Mouse (Mus musculus) inflammation-experienced regulatory T-cells, adult 6 months (primary cell): Measurements from ENCODE around the gene Dusp12. TPM values are rescaled to one million over a fixed set of nuclear protein-coding genes. Genes with fewer than 3 reads are reported as not detected.

Experiments used
- ATAC-seq: one replicate; pipeline ENCODE4 v1.8.0; 2017
- polyA plus RNA-seq, 3 experiments: library from polyadenylated mRNA; unstranded; fragments of 100-300 nt; shearing (Covaris generic); gene quantifications; one replicate each; pipeline ENCODE4 v1.2.1; 2017

The Dusp12 gene
- polyA plus RNA-seq, 3 experiments from 2014 or later = 11.0 to 16.1 (median 11.7) TPM

GRCm38 (mm10) chr1:170861671-170862434 is 23.5 kb downstream of the Dusp12 start:
- ATAC-seq = peak; percentile 59

- ATAC-seq = no peak
These were observed 26.5 kb downstream of the Dusp12 start for GRCm38 (mm10) chr1:170858872-170859271.

- ATAC-seq = no peak
These were observed 28.0 kb downstream of the Dusp12 start for GRCm38 (mm10) chr1:170857369-170857768.

- no peak for ATAC-seq
These were observed 30.1 kb downstream of the Dusp12 start for GRCm38 (mm10) chr1:170855056-170855760.

DNA sequence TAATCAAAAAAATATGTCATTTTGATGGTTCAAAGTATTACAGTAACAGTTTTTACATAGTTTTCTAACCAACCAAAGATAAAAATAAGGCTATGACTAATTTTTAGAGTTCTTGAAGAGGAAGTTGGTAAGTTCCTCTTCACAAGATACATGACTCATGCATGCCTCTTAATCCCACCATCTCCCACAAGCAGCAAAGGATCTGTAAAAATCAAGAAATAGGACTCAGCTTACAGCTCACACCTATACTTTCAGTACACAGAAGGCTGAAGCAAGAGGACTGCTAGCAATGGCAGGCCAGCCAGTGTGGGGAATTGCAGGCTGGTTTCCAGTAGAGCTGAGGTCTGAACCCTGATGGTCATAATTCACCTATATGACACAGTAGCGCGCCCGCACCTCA is 31.7 kb downstream of the Dusp12 start:
- peak; percentile 77 for ATAC-seq

- no peak for ATAC-seq
These were observed 34.4 kb downstream of the Dusp12 start for GRCm38 (mm10) chr1:170850637-170851624.

- no peak for ATAC-seq
These were observed 35.3 kb downstream of the Dusp12 start for GRCm38 (mm10) chr1:170850007-170850406.

GRCm38 (mm10) chr1:170845448-170846307 is 39.7 kb downstream of the Dusp12 start:
- ATAC-seq = no peak

DNA sequence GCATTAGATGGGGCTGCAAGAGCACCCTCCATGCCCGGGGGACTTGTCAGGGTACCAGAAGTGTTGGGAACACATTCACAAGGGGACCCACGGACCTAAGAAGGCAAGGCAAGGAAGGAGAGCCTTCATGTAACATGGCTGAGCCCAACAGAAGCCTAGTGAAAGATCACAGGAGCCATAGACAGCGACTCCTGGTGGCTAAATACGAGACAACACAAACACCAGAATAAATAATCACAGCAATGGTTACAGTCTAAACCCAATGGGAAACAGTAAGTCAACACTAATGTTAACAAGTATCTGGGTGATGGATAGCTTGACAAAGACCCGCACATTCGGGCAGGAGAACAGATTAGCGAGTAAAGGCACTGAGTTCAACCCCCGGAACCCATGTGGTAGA is 41.0 kb downstream of the Dusp12 start:
- peak; percentile 76 for ATAC-seq

DNA sequence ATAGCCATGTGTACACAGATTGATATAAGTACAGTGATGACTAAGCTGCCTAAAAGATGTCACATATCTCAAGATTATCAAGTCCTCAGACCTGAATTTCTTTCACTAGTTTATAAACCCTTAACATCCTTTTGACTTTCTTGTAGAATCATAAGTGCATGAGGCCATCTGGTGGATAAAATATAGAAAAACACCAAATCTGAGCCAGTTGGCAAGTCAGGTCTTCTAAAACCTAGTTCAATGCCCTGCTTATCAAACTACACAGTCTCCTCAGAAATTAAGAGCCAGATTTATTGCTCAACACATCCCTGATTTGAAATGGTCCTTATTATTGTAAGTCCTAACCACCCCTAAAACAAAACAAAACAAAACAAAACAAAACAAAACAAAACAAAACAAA is 45.7 kb downstream of the Dusp12 start:
- ATAC-seq = peak; percentile 48

DNA sequence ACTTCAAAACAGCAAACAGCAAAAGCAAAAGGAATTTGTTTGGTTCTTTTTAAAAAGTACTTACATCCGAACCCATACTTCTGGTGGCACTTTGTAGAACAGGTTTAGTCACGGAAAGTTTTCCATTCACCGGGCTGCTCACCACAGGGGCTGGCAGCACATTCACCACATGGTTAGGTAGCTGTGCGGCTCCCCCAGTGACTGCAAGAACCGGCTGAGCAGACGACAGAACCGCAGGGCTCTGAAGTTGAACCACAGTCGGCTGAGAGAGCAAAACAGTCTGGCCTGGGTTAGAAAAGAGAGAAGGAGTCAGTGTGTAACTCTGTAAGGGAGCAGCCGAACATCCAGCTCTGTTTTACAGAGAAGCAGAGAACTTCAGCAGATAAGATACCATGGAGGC is 50.6 kb downstream of the Dusp12 start:
- no peak for ATAC-seq

GRCm38 (mm10) chr1:170829781-170830180 is 55.6 kb downstream of the Dusp12 start:
- ATAC-seq = no peak

GRCm38 (mm10) chr1:170829344-170829743 is 56.0 kb downstream of the Dusp12 start:
- ATAC-seq = no peak

Other genes starting within 250 kb of the Dusp12 start
- gene Olfml2b, start 241.0 kb downstream of the Dusp12 start, polyA plus RNA-seq = not detected
- 10 to 100 TPM in 1 of 3 experiments, 1 to 10 TPM in 2; 7.0 to 10.8 (median 9.6) TPM for gene Atf6, start 17.8 kb downstream of the Dusp12 start, polyA plus RNA-seq
- under 1 TPM in 1 of 3 experiments, not detected in 2; 0.53 TPM for gene Gm26620, start 475 bp downstream of the Dusp12 start, polyA plus RNA-seq
- not detected for gene Fcrlb, start 27.4 kb upstream of the Dusp12 start, polyA plus RNA-seq
- 1 to 10 TPM in 2 of 3 experiments, not detected in 1; 1.2 to 2.1 TPM for gene Fcrla, start 42.0 kb upstream of the Dusp12 start, polyA plus RNA-seq
- gene Fcgr2b, start 91.0 kb upstream of the Dusp12 start, polyA plus RNA-seq = 1 to 10 TPM in 2 of 3 experiments, under 1 TPM in 1; 0.70 to 1.4 (median 1.2) TPM
- not detected for gene Fcgr4, start 133.4 kb upstream of the Dusp12 start, polyA plus RNA-seq
- gene Fcgr3, start 179.4 kb upstream of the Dusp12 start, polyA plus RNA-seq = 1 to 10 TPM in 1 of 3 experiments, under 1 TPM in 1, not detected in 1; 0.98 to 1.5 TPM
- 1 to 10 TPM; 3.2 to 7.6 (median 6.6) TPM for gene Cfap126, start 228.4 kb upstream of the Dusp12 start, polyA plus RNA-seq